Mouse (Mus musculus): ENCODE data around the gene Hoxd12.

DNA sequence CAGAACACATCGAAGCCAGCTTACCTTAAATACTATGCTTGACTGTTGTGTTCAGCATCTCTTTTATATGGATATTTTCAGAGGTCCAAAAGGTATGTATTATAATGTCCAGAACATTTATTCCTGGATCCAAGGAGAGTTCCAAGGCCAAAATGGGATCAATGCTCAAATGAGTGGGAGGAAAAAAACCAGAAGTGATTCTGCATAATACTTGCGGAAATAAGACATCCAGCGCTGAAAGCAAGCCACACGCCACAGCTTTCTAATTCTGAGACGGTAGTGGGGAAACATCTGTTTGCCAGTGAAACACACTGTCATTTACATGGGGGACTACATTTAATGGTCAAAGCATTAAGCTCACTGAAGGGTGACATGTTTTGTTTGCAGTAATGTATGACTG is 32.4 kb upstream of the Hoxd12 start:
- TF ChIP-seq POLR2A (IDR thresholded peaks at IDR 0.05; ENCODE audit: low read depth, low read length) (no peak), CTCF (IDR thresholded peaks at IDR 0.05; ENCODE audit: borderline replicate concordance, insufficient read depth, low read length) (no peak)
